Mouse (Mus musculus): ENCODE measurements around the gene R3hdml.

DNA sequence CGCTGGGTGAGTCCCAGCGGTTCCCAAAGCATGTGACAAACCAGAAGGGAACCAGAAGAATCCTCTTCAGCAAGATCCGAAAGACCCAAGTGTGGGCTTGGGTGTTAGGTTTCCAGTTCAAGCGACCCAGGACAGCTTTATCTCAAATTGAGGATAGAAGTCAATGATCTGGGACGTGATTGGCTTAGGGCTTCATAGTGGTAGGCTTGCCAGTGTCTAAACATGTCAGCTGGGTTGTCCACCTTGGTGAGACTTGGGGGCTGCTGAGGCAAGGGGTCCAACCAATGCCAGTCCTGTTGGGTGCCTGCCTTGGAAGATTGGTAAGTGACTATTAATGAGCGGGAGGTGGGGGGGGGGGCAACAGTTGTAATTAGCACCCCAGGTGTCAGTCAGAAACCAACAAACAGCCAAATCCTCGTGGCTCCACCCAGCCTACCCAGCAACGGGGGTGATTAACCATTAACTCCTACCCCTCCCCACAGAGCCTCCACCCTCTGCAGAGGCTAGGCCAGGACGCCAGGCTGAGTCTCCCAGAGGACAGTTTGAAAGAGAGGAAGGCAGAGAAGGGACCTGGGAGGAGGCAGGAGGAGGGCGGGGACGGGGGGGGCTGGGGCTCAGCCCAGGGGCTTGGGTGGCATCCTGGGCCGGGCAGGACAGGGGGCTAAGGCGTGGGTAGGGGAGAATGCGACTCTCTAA, 54.7 kb downstream of the R3hdml start:
- no peak for TF ChIP-seq POLR2A (IDR thresholded peaks at IDR 0.05; ENCODE audit: borderline replicate concordance, control insufficient read depth, low read depth, low read length)
- no peak for TF ChIP-seq CTCF (IDR thresholded peaks at IDR 0.05; ENCODE audit: control insufficient read depth, insufficient read depth, low read length)
